Mouse (Mus musculus): Measurements from ENCODE around the gene St14. TPM values are rescaled to one million over a fixed set of nuclear protein-coding genes. Genes with fewer than 3 reads are reported as not detected.
A peak's percentile ranks its signal among the peaks of the same experiment; 100 is the strongest.

St14 gene
- total and polyA plus RNA-seq, 3 experiments = 0.08 to 0.19 TPM; not detected in 1

DNA sequence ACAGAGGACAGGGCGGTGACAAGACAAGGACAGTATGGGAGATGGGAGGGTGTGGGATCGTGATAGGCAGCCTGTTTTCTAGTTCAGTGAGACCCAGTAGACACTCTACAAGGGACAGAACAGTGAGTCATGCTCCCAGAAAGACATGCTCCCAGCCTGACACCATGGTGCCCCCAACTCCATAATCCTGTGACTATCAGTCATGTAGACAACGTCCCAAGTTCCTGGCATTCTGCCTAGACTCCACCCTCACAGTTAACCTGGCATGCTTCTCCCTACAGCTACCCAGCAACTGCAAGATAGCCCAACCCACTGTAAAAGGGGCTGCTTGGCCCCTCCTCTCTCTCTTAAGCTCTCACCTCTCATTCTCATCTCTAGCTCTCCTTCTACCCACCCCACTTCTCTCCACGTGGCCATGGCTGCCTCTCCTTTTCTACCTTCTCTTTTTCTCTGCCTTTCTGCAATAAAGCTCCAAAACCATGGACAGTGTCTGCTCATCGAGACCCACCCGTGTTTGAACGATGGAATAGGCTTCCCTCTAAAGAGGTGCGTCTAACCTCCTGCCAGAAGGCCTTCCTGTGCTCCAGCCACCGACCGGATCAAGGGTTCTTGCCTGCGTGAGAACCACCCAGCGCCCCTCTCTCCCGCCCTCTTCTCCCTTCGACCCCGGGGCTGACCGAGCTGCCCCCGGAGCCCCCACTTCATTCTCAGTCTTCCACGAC, 39.4 kb downstream of the St14 start:
- Histone ChIP-seq H3K79me2 (ENCODE audit: control insufficient read depth, insufficient read depth, low read length, poor library complexity) (no peaks in the 10 kb centered on the region), H3K36me3 (ENCODE audit: control insufficient read depth in 1 of 2, insufficient read depth in 2 of 2, low read length in 2 of 2) (no peaks in the 10 kb centered on the region)
- peak; percentile 66 for DNase-seq (ENCODE audit: low read depth, low spot score)

DNA sequence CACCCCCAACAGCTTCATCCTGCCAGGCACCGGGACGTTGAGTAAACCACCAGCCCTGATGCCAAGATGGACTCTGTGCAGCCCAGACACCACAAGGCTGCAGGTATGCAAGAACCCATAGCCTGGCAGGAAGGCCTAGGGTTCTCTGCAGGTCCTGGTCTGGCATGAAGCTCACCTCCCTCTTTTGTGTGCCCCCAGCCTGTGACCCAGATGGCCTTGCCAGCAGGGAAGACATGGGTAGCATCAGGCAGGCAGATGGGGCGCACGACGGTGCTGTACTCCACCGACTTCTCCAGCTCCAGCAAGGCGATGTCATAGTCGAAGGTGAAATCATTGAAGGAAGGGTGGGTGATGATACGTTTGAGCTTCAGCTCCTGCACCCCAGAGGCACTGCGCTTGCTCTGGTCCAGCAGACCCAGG, 40.5 kb downstream of the St14 start:
- Histone ChIP-seq H3K27ac (ENCODE audit: control insufficient read depth, low read depth, low read length) (no peak overlapping the region), H3K79me2 (ENCODE audit: control insufficient read depth, insufficient read depth, low read length, poor library complexity) (no peaks in the 10 kb centered on the region)

More for the DNA sequence above, 39.4 kb downstream of the St14 start:
- H3K9ac ChIP-seq (ENCODE audit: control insufficient read depth, low read depth, low read length, poor library complexity, severe bottlenecking) = no peak overlapping the region
- H3K27ac ChIP-seq (ENCODE audit: control insufficient read depth, low read depth, low read length) = no peak overlapping the region
- H3K9me3 ChIP-seq (replicated peaks; ENCODE audit: insufficient read depth, low read length) = no peaks in the 10 kb centered on the region
- H3K27me3 ChIP-seq (ENCODE audit: control insufficient read depth in 1 of 2, insufficient read depth in 2 of 2, low read length in 2 of 2) = no peaks in the 10 kb centered on the region
- no peak for TF ChIP-seq ZC3H11A (IDR thresholded peaks at IDR 0.05; ENCODE audit: low read depth, low read length)
- TF ChIP-seq USF1 (IDR thresholded peaks at IDR 0.05; ENCODE audit: low read depth, low read length) = no peak
- TF ChIP-seq RAD21 (IDR thresholded peaks at IDR 0.05; ENCODE audit: low read depth, low read length) = no peak
- no peak for TF ChIP-seq POLR2AphosphoS5 (IDR thresholded peaks at IDR 0.05; ENCODE audit: borderline replicate concordance, low read depth, low read length)
- TF ChIP-seq MAX (IDR thresholded peaks at IDR 0.05; ENCODE audit: low read length) = no peak
- no peak for TF ChIP-seq NELFE (IDR thresholded peaks at IDR 0.05; ENCODE audit: low read depth, low read length)
- TF ChIP-seq MAFK (IDR thresholded peaks at IDR 0.05; ENCODE audit: borderline replicate concordance, low read depth, low read length) = no peak
- TF ChIP-seq ELF1 (IDR thresholded peaks at IDR 0.05; ENCODE audit: low read depth, low read length) = no peak
- no peak for TF ChIP-seq ZNF384 (IDR thresholded peaks at IDR 0.05; ENCODE audit: low read depth, low read length)
- H3K4me3 ChIP-seq (ENCODE audit: control insufficient read depth in 1 of 2, insufficient read depth in 1 of 2, low read depth in 2 of 2, low read length in 2 of 2) = no peak overlapping the region
- no peaks in the 10 kb centered on the region for H3K4me1 ChIP-seq (ENCODE audit: control insufficient read depth in 1 of 2, insufficient read depth in 2 of 2, low read length in 2 of 2)

DNA sequence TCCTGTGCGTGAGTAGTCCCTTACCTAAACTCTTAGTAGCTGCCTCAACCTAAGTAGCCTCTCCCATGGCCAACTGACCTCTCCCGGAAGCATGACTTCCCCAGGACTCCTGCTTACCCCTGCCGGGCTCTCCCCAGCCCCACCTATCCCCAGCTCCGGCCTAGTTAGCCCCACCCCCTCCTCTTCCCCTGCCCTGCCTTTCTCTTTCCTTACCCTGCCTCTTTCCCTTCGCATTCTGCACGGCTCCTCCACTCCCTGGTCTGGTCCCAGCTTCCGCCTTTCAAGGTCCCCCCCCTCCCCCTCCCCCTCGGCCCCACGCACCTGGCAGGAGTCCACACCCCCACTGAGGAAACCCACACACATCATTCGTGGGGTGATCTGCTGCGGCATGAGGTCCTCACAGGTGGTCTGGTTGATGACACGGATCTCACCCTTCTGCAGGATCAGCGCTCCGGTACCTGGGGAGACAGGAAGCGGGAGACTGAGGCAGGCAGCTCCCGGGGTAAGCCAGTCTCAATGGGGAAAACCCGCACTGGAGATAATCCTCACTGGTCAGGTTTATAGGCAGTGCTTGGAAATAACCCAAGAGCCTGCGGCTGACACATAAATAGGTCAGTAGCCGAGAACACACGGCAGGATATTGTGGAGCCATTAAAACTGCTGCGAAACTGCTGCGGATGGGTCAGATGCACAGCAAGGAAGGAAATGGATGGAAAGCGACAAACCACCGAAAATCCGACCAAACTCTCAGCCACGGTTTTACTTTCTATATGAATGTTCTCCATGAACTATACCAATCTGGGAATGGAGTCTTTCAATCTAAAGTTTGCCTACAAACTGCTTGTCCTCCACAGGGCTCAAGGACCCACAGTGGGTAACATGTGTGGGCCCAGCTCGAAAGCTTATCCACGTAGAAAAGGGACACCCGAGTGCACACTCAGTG, 41.3 kb downstream of the St14 start:
- Histone ChIP-seq H3K4me1 (ENCODE audit: control insufficient read depth in 1 of 2, insufficient read depth in 2 of 2, low read length in 2 of 2) (no peaks in the 10 kb centered on the region), H3K9ac (ENCODE audit: control insufficient read depth, low read depth, low read length, poor library complexity, severe bottlenecking) (no peak overlapping the region), H3K4me3 (ENCODE audit: control insufficient read depth in 1 of 2, insufficient read depth in 1 of 2, low read depth in 2 of 2, low read length in 2 of 2) (no peak overlapping the region), H3K27ac (ENCODE audit: control insufficient read depth, low read depth, low read length) (no peak overlapping the region), H3K9me3 (replicated peaks; ENCODE audit: insufficient read depth, low read length) (no peaks in the 10 kb centered on the region), H3K27me3 (ENCODE audit: control insufficient read depth in 1 of 2, insufficient read depth in 2 of 2, low read length in 2 of 2) (no peaks in the 10 kb centered on the region), H3K79me2 (ENCODE audit: control insufficient read depth, insufficient read depth, low read length, poor library complexity) (no peaks in the 10 kb centered on the region), H3K36me3 (ENCODE audit: control insufficient read depth in 1 of 2, insufficient read depth in 2 of 2, low read length in 2 of 2) (no peaks in the 10 kb centered on the region)
- no peak for DNase-seq (ENCODE audit: low read depth, low spot score)
- TF ChIP-seq HCFC1 (IDR thresholded peaks at IDR 0.05; ENCODE audit: low read depth, low read length) = no peak
- TF ChIP-seq ZMIZ1 (IDR thresholded peaks at IDR 0.05; ENCODE audit: low read depth, low read length) = no peak
- no peak for TF ChIP-seq TAL1 (IDR thresholded peaks at IDR 0.05; ENCODE audit: low read length)
- TF ChIP-seq NELFE (IDR thresholded peaks at IDR 0.05; ENCODE audit: low read depth, low read length) = no peak
- no peak for TF ChIP-seq POLR2A (IDR thresholded peaks at IDR 0.05; ENCODE audit: control insufficient read depth in 1 of 2, insufficient read depth in 1 of 2, low read depth in 1 of 2, low read length in 2 of 2, poor library complexity in 1 of 2)
- no peak for TF ChIP-seq ZKSCAN1 (IDR thresholded peaks at IDR 0.05; ENCODE audit: low read depth, low read length)
- no peak for TF ChIP-seq CHD1 (IDR thresholded peaks at IDR 0.05; ENCODE audit: low read depth, low read length)
- TF ChIP-seq UBTF (IDR thresholded peaks at IDR 0.05; ENCODE audit: borderline replicate concordance, insufficient read depth, low read depth, low read length) = no peak
- TF ChIP-seq JUND (IDR thresholded peaks at IDR 0.05; ENCODE audit: low read depth, low read length) = no peak
- no peak for TF ChIP-seq NRF1 (IDR thresholded peaks at IDR 0.05; ENCODE audit: insufficient read depth, low read depth, low read length, poor library complexity, severe bottlenecking)
- TF ChIP-seq USF1 (IDR thresholded peaks at IDR 0.05; ENCODE audit: low read depth, low read length) = no peak

More for the DNA sequence above, 40.5 kb downstream of the St14 start:
- Histone ChIP-seq H3K9ac (ENCODE audit: control insufficient read depth, low read depth, low read length, poor library complexity, severe bottlenecking) (no peak overlapping the region), H3K27me3 (ENCODE audit: control insufficient read depth in 1 of 2, insufficient read depth in 2 of 2, low read length in 2 of 2) (no peaks in the 10 kb centered on the region), H3K9me3 (replicated peaks; ENCODE audit: insufficient read depth, low read length) (no peaks in the 10 kb centered on the region), H3K36me3 (ENCODE audit: control insufficient read depth in 1 of 2, insufficient read depth in 2 of 2, low read length in 2 of 2) (no peaks in the 10 kb centered on the region), H3K4me3 (ENCODE audit: control insufficient read depth in 1 of 2, insufficient read depth in 1 of 2, low read depth in 2 of 2, low read length in 2 of 2) (no peak overlapping the region), H3K4me1 (ENCODE audit: control insufficient read depth in 1 of 2, insufficient read depth in 2 of 2, low read length in 2 of 2) (no peaks in the 10 kb centered on the region)
- TF ChIP-seq MYB (IDR thresholded peaks at IDR 0.05; ENCODE audit: low read depth, low read length) (no peak), POLR2AphosphoS5 (IDR thresholded peaks at IDR 0.05; ENCODE audit: borderline replicate concordance, low read depth, low read length) (no peak), E2F4 (IDR thresholded peaks at IDR 0.05; ENCODE audit: borderline replicate concordance, low read depth, low read length) (no peak)
- no peak for DNase-seq (ENCODE audit: low read depth, low spot score)

Measured in MEL (cell line).